12 mouse cellular contexts compared by ENCODE assay signal in genomic region chr11:51554590-51554989, GRCm38 (mm10). TPM values are rescaled to one million over a fixed set of nuclear protein-coding genes. Genes with fewer than 3 reads are reported as not detected.
DNase-seq lines count a peak whose midpoint lies in the region; ATAC-seq lines count a peak whose summit lies in the region.
"Had no signal": no experiment of that assay in that cellular context is flagged by ENCODE, and none has a peak within 500 bp of the region (broad histone marks: within the 10 kb centered on the region; RNA-seq: fewer than 3 reads in every experiment).

No protein-coding gene starts in this region.

- no peaks in the 10 kb centered on the region for H3K9me3 ChIP-seq in heart, embryonic 13.5 days
- no peaks in the 10 kb centered on the region for H3K9me3 ChIP-seq in neural tube, embryonic 13.5 days
- no peaks in the 10 kb centered on the region for H3K9me3 ChIP-seq in embryonic facial prominence, embryonic 13.5 days
- H3K9me3 ChIP-seq in midbrain, embryonic 16.5 days (replicated peaks; ENCODE audit: control insufficient read depth, low read length, poor library complexity, severe bottlenecking) = no peaks in the 10 kb centered on the region

- no peak for ATAC-seq in heart, embryonic 13.5 days (ENCODE audit: extremely low read depth, insufficient number of reproducible peaks, low FRiP score, low TSS enrichment)
- ATAC-seq in neural tube, embryonic 13.5 days (ENCODE audit: low read depth) = no peak
- ATAC-seq in embryonic facial prominence, embryonic 13.5 days (ENCODE audit: insufficient number of reproducible peaks, insufficient read depth, low FRiP score, low TSS enrichment, low read depth) = no peak
- no peak for ATAC-seq in midbrain, embryonic 16.5 days

- no peaks in the 10 kb centered on the region for H3K36me3 ChIP-seq in heart, embryonic 13.5 days
- no peaks in the 10 kb centered on the region for H3K36me3 ChIP-seq in neural tube, embryonic 13.5 days
- no peaks in the 10 kb centered on the region for H3K36me3 ChIP-seq in embryonic facial prominence, embryonic 13.5 days
- no peaks in the 10 kb centered on the region for H3K36me3 ChIP-seq in midbrain, embryonic 16.5 days (ENCODE audit: control insufficient read depth, insufficient read depth, low read length)

- H3K27me3 ChIP-seq in heart, embryonic 13.5 days (replicated peaks) = no peaks in the 10 kb centered on the region
- H3K27me3 ChIP-seq in neural tube, embryonic 13.5 days = no peaks in the 10 kb centered on the region
- H3K27me3 ChIP-seq in embryonic facial prominence, embryonic 13.5 days = no peaks in the 10 kb centered on the region
- no peaks in the 10 kb centered on the region for H3K27me3 ChIP-seq in midbrain, embryonic 16.5 days (ENCODE audit: control insufficient read depth, insufficient read depth, low read depth, low read length)

- H3K4me1 ChIP-seq in heart, embryonic 13.5 days = peaks cover 13% of the 10 kb centered on the region
- H3K4me1 ChIP-seq in neural tube, embryonic 13.5 days (replicated peaks) = 0 out of 2 replicates have a peak, but pooled peaks cover 13% of the 10 kb centered on the region
- peaks cover 15% of the 10 kb centered on the region for H3K4me1 ChIP-seq in embryonic facial prominence, embryonic 13.5 days
- H3K4me1 ChIP-seq in midbrain, embryonic 16.5 days (ENCODE audit: control insufficient read depth, insufficient read depth, low read length) = no peaks in the 10 kb centered on the region

- H3K4me2 ChIP-seq in heart, embryonic 13.5 days = peak overlapping the region; percentile 11; the same call in 1 of the 2 replicates
- H3K4me2 ChIP-seq in neural tube, embryonic 13.5 days = 0 out of 2 replicates have a peak overlapping the region, but pooled peaks have one; percentile 16
- H3K4me2 ChIP-seq in embryonic facial prominence, embryonic 13.5 days = peak overlapping the region; percentile 41
- no peak overlapping the region for H3K4me2 ChIP-seq in midbrain, embryonic 16.5 days (ENCODE audit: low read length)

- no peak overlapping the region for H3K4me3 ChIP-seq in heart, embryonic 13.5 days
- 0 out of 2 replicates have a peak overlapping the region, but pooled peaks have one; percentile 10 for H3K4me3 ChIP-seq in neural tube, embryonic 13.5 days
- H3K4me3 ChIP-seq in embryonic facial prominence, embryonic 13.5 days = peak overlapping the region; percentile 22; the same call in 1 of the 2 replicates
- 0 out of 2 replicates have a peak overlapping the region, but pooled peaks have one; percentile 6 for H3K4me3 ChIP-seq in midbrain, embryonic 16.5 days (ENCODE audit: low read depth, low read length)

- whole genome bisulfite sequencing in heart, embryonic 13.5 days = 66% methylated on average over 10 of the region's 10 CpGs
- WGBS in neural tube, embryonic 13.5 days = 70% methylated on average over 10 of the region's 10 CpGs
- 53% methylated on average over 7 of the region's 10 CpGs for WGBS in embryonic facial prominence, embryonic 13.5 days
- 66% methylated on average over 9 of the region's 10 CpGs for WGBS in midbrain, embryonic 16.5 days

- no peak for DNase-seq in heart, postnatal 4 days
- DNase-seq in neural tube, embryonic 10.5 days (ENCODE audit: extremely low spot score, low spot score) = no peak
- no peak for DNase-seq in adrenal gland, adult (ENCODE audit: inconsistent age in 2 of 2, low spot score in 1 of 2)
- DNase-seq in kidney, postnatal 25 days = no peak
- DNase-seq: cerebellum, postnatal 14 days; gastrocnemius, postnatal 14 days had no signal

- no peak overlapping the region for H3K9ac ChIP-seq in heart, embryonic 13.5 days
- no peak overlapping the region for H3K9ac ChIP-seq in neural tube, embryonic 13.5 days
- 0 out of 2 replicates have a peak overlapping the region, but pooled peaks have one; percentile 32 for H3K9ac ChIP-seq in embryonic facial prominence, embryonic 13.5 days
- no peak overlapping the region for H3K9ac ChIP-seq in midbrain, embryonic 16.5 days (ENCODE audit: low read depth, low read length)

- no peak overlapping the region for H3K27ac ChIP-seq in heart, embryonic 13.5 days (replicated peaks)
- H3K27ac ChIP-seq in neural tube, embryonic 13.5 days (replicated peaks) = no peak overlapping the region
- H3K27ac ChIP-seq in embryonic facial prominence, embryonic 13.5 days = no peak overlapping the region; the same call in 1 of the 2 replicates
- H3K27ac ChIP-seq in midbrain, embryonic 16.5 days (ENCODE audit: low read length) = no peak overlapping the region
- H3K27ac ChIP-seq: kidney, postnatal 0 days; macrophage had no signal

RNA-seq across cellular contexts. Expression of gene Phykpl, which starts 30.0 kb away (rescaled TPM):
- polyA plus RNA-seq in heart, embryonic 13.5 days (2015; fragmentation: Nextera tagmentation; extraction: Ambion mirVana) = 13.1 and 14.6 TPM in 2 replicates
- total RNA-seq in heart, postnatal 4 days (2021) = 10 to 100 TPM; 11.7 to 12.3 TPM
- 9.9 and 10.2 TPM in 2 replicates for polyA plus RNA-seq in neural tube, embryonic 13.5 days (2015; fragmentation: Nextera tagmentation; extraction: Ambion mirVana)
- 19.0 and 21.3 TPM in 2 replicates for polyA plus RNA-seq in embryonic facial prominence, embryonic 13.5 days (2015; fragmentation: Nextera tagmentation; extraction: Ambion mirVana)
- 9.4 and 9.7 TPM in 2 replicates for polyA plus RNA-seq in midbrain, embryonic 16.5 days (2015; fragmentation: Nextera tagmentation; extraction: Ambion mirVana)

RNA-seq across cellular contexts. Expression of gene Hnrnpab, which starts 52.1 kb away (rescaled TPM):
- 273 and 282 TPM in 2 replicates for polyA plus RNA-seq in heart, embryonic 13.5 days (2015; fragmentation: Nextera tagmentation; extraction: Ambion mirVana)
- total RNA-seq in heart, postnatal 4 days (2021) = 100 to 1,000 TPM; 366 to 372 TPM
- 421 and 434 TPM in 2 replicates for polyA plus RNA-seq in neural tube, embryonic 13.5 days (2015; fragmentation: Nextera tagmentation; extraction: Ambion mirVana)
- polyA plus RNA-seq in embryonic facial prominence, embryonic 13.5 days (2015; fragmentation: Nextera tagmentation; extraction: Ambion mirVana) = 458 and 524 TPM in 2 replicates
- 273 and 303 TPM in 2 replicates for polyA plus RNA-seq in midbrain, embryonic 16.5 days (2015; fragmentation: Nextera tagmentation; extraction: Ambion mirVana)
